Mouse (Mus musculus) left cerebral cortex, adult 2 months (tissue): ENCODE data around the gene Mcts2. TPM values are rescaled to one million over a fixed set of nuclear protein-coding genes. Genes with fewer than 3 reads are reported as not detected.

Experiments used
- DNase-seq, 2 experiments: peaks; one replicate each; pipeline ENCODE4 v3.0.0; 2021 to 2022; ENCODE audit warnings: low spot score in 2 of 2, mixed read lengths in 1 of 2; ENCODE audit errors: extremely low spot score in 1 of 2
- H3K27ac ChIP-seq: fragments of 200-600 bp; 2 replicates; pipeline ENCODE4 v1.8.1; 2022
- H3K4me3 ChIP-seq: fragments of 200-600 bp; 2 replicates; pipeline ENCODE4 v1.8.1; 2022
- CTCF ChIP-seq: fragments of 200-600 bp; IDR thresholded peaks from 2 replicates; pipeline ENCODE4 v1.8.1; 2022; ENCODE audit warnings: antibody characterized with exemption, mild to moderate bottlenecking, moderate library complexity
- intact Hi-C: fragments of 180-260 bp; cut with DNase I; formaldehyde crosslinking; loops from one replicate; pipeline ENCODE4 v1.15.1; 2025
- total RNA-seq, 2 experiments: library from RNA; stranded (reverse); gene quantifications; 2 replicates each; pipeline ENCODE4 v1.2.3; 2021

Gene Mcts2
- total RNA-seq, 2 experiments from 2014 or later: 17.6 to 19.8 TPM

DNA sequence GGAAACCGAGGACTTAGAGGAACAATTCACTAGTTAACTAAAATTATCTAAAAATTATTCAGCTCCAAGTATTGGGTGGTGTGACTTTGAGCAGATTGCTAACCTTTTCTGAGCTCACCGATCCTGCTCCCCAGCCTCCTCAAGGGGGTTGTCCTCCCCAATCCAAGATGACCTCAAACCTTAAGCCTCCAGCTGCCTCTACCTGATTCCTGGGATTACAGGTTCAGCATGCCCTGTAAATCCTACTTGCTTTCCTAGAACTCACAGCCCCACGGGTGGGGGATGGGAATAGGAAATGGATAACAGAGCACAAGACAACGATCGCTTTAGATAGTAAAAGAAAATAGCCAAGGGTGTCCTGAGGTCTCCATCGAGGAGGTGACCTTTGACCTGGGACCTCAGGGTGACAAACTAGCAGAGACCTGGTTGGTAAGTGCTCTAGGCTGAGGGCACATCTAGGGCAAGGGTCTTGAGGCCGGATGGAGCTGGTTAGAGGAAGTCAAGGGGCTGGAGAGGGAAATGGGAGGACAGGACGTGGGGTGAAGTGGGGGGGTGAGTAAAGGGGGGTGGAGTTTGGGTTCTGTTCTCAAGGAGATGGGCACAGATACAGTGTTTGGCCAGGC, 42.3 kb downstream of the Mcts2 start:
- Histone ChIP-seq H3K27ac (peak overlapping the region; percentile 61), H3K4me3 (no peak overlapping the region)
- intact Hi-C loops: no loop called here
- DNase-seq: no peak
- no peak for TF ChIP-seq CTCF

DNA sequence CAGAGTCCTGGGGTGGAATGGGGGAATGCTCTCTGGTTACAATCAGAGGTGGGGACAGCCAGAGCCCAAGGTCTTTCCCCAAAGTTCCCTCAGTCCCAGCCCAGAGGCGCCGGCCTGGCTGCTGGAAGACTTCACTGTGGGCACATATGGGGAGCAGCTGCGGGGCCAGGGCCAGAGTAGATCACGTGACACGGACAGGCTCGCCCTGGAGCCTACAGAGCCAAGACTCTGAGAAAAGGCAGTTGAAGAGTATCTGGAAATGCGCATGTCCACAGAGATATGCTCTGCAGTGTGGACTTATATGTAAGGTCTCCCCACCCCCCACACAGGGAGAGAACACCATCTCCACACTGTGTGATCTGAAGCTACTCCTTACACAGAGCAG, 42.8 kb downstream of the Mcts2 start:
- DNase-seq: no peak
- Histone ChIP-seq H3K27ac (no peak overlapping the region), H3K4me3 (no peak overlapping the region)
- intact Hi-C loops: no loop called here
- no peak for TF ChIP-seq CTCF

DNA sequence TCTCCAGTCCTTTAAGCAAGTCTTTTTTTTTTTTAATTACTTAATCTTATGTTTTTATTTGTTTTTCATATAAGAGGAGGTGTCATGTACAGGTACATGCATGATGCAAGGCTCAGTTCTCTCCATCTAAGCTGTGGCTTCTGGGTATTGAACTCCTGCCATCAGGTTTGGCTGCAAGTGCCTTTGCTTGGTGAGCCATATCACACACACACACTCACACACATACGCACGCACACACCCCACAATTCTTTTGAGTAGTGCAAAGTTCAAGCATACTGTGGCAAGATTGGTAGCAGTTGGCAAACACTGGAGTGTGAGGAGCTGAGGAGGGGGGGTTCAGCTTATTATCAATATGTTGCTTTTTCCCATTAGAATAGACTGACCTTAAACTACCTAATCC, 46.4 kb downstream of the Mcts2 start:
- no peak for TF ChIP-seq CTCF
- no peak for DNase-seq
- Histone ChIP-seq H3K4me3 (no peak overlapping the region), H3K27ac (no peak overlapping the region)
- intact Hi-C loops: no loop called here

DNA sequence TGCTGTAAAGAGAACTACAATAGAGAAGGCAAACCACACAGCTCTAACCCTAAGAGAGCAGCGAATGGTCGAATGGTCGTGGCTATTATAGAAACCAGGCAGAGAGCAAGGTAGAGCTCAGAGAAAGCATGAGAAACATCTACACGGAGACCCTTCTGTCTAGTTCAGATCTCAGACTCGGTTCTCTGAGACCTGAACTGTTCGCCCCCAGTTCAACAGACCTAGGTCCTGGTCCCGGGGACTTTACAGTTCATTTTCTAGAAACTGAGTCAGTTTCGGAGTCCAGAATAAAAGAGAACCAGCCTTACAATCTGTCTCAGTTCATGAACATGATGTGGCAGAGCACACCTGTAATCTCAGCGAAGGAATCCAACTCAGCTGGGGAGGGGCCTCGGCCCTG, 47.7 kb downstream of the Mcts2 start:
- intact Hi-C loops: loop anchor here (2.0 kb wide), 2 partner anchors 28 to 38 kb away; no protein-coding TSS in a partner anchor
- peak overlapping the region; percentile 54 for H3K27ac ChIP-seq
- peak overlapping the region; percentile 42 for H3K4me3 ChIP-seq
- TF ChIP-seq CTCF: no peak
- DNase-seq: no peak

DNA sequence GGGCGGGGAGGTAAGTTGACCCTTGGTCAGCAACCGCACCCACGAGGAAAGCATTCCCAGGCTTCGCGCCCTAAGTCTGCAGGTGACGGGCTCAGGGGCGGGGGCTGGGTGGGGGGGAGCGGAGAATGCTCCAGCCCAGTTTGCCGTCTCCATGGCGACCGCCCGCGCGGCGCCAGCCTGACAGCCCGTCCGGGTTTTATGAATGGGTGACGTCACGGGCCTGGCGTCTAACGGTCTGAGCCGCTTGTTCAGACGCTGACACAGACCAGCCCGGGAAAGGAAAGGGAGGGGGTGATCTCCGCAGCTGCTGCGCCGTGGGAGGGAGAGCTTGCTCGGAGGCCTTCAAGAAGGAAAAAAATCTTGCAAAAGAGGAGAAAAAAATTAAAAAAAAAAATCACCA, 48.1 kb downstream of the Mcts2 start:
- peak overlapping the region; percentile 42 for H3K4me3 ChIP-seq
- peak overlapping the region; percentile 82 for H3K27ac ChIP-seq
- DNase-seq: peak; percentile 90 to 92
- no peak for TF ChIP-seq CTCF
- intact Hi-C loops: loop anchor here (2.0 kb wide), 2 partner anchors 28 to 38 kb away; no protein-coding TSS in a partner anchor

DNA sequence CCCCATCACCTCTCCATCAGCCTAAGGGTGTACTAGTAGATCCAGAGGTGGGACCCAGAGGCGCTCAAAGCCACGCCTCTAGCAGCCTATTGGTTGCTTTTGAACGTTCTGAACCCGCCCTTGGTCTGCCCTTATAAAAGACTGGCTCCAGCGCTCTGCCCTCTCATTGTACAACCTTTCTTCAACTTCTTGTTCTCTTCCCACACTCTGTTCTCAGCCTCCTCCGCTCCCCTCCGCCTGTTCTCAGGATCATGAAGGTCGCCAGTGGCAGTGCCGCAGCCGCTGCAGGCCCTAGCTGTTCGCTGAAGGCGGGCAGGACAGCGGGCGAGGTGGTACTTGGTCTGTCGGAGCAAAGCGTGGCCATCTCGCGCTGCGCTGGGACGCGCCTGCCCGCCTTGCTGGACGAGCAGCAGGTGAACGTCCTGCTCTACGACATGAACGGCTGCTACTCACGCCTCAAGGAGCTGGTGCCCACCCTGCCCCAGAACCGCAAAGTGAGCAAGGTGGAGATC, 49.3 kb downstream of the Mcts2 start, which contains the start of gene Id1:
Gene Id1, plus strand, starts transcription at position 162 of the 512 bp plus-strand sequence.
- no peak for TF ChIP-seq CTCF
- H3K4me3 ChIP-seq: peak within 1 kb of the TSS; percentile 42
- intact Hi-C loops: no loop called here
- peak; percentile 39 to 63 for DNase-seq
- H3K27ac ChIP-seq: peak within 1 kb of the TSS; percentile 82

DNA sequence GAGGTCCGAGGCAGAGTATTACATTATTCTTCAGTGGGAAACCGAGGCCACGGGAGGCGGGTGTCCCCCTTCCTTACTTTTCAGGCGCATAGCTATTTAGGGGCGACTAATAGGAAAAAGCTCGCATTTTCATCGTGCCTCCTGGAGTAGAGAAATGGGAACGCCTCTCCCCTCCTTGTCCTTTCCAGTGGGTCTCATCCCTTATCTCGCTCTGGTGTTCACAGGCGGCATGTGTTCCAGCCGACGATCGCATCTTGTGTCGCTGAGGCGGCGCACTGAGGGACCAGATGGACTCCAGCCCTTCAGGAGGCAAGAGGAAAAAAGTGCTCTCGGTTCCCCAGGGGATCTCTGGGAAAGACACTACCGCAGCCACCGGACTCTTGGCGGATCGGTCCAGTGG, 49.9 kb downstream of the Mcts2 start:
- Histone ChIP-seq H3K4me3 (peak overlapping the region; percentile 42), H3K27ac (peak overlapping the region; percentile 79)
- no peak for DNase-seq
- no peak for TF ChIP-seq CTCF
- intact Hi-C loops: no loop called here

Other genes starting within 250 kb of the Mcts2 start
- gene Defb23, start 222.4 kb upstream of the Mcts2 start, total RNA-seq: not detected
- not detected for gene Defb20, start 210.0 kb upstream of the Mcts2 start, total RNA-seq
- gene Defb22, start 196.9 kb upstream of the Mcts2 start, total RNA-seq: not detected
- gene Defb26, start 175.3 kb upstream of the Mcts2 start, total RNA-seq: not detected
- gene Defb28, start 168.8 kb upstream of the Mcts2 start, total RNA-seq: not detected
- not detected for gene Defb29, start 146.9 kb upstream of the Mcts2 start, total RNA-seq
- not detected for gene Gm17416, start 117.7 kb upstream of the Mcts2 start, total RNA-seq
- gene Defb21, start 114.3 kb upstream of the Mcts2 start, total RNA-seq: not detected
- not detected for gene Defb19, start 106.7 kb upstream of the Mcts2 start, total RNA-seq
- not detected for gene Defb45, start 87.6 kb upstream of the Mcts2 start, total RNA-seq
- not detected for gene Defb36, start 82.7 kb upstream of the Mcts2 start, total RNA-seq
- not detected for gene Defb25, start 64.0 kb upstream of the Mcts2 start, total RNA-seq
- under 1 TPM; 0.65 to 0.68 TPM for gene Rem1, start 60.1 kb upstream of the Mcts2 start, total RNA-seq
- gene H13, start 17.6 kb upstream of the Mcts2 start, total RNA-seq: 10 to 100 TPM; 77.2 to 82.2 TPM
- 10 to 100 TPM; 22.4 to 24.2 TPM for gene Id1, start 49.2 kb downstream of the Mcts2 start, total RNA-seq
- 1 to 10 TPM; 1.7 to 1.9 TPM for gene Cox4i2, start 67.1 kb downstream of the Mcts2 start, total RNA-seq
- 100 to 1,000 TPM; 133 to 135 TPM for gene Bcl2l1, start 144.7 kb downstream of the Mcts2 start, total RNA-seq
- 1 to 10 TPM; 2.5 to 3.0 TPM for gene Tpx2, start 160.9 kb downstream of the Mcts2 start, total RNA-seq
- not detected for gene Mylk2, start 224.3 kb downstream of the Mcts2 start, total RNA-seq
- under 1 TPM; 0.34 to 0.44 TPM for gene Foxs1, start 246.2 kb downstream of the Mcts2 start, total RNA-seq